8 mouse cellular contexts compared by ENCODE assay signal in the genomic region with DNA sequence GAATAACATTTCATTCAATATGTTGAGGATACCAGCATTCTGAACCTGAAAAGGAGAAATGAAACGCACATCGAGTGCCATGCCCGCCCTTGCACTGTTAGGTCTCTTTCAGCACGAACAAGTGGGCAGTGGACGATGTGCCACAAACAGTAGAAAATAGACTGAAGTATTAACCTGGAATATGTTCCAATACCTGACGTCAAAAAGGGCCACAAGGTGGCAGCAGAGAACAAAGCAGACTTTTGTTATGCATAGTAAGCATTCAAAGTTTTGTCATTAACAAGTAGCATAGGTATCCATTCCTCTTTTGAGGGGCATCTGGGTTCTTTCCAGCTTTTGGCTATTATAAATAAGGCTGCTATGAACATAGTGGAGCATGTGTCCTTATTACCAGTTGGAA.
A peak's percentile ranks its signal among the peaks of the same experiment; 100 is the strongest.
DNase-seq lines count a peak whose midpoint lies in the region; ATAC-seq lines count a peak whose summit lies in the region.

No protein-coding gene starts in this region.

- peak; percentile 1 to 75 for DNase-seq in frontal cortex, adult 2 months (ENCODE audit: extremely low spot score in 1 of 2, low spot score in 1 of 2)
- DNase-seq in CD4-positive helper T cell, adult 2 months (ENCODE audit: low read depth, low spot score): peak; percentile 21
- DNase-seq in brain, adult 2 months (ENCODE audit: low read depth, low spot score): peak; percentile 58
- DNase-seq in frontal cortex, postnatal 25 days (ENCODE audit: low spot score in 2 of 2): peak; percentile 50
- peak; percentile 17 for DNase-seq in layer of hippocampus, adult 9-11 months
- peak; percentile 80 for DNase-seq in lung, postnatal 36 days
- DNase-seq in spleen, postnatal 4 days (ENCODE audit: low spot score in 2 of 2): peak; percentile 13 to 67

- ATAC-seq in frontal cortex, adult (ENCODE audit: low TSS enrichment): no peak

Comparison
In these comparisons a context has a peak if more than half of its experiments do, and no peak if none do; other contexts are left out.
1. DNase-seq: peak in every context shown above with its lines; median percentile 80 in lung, postnatal 36 days; 58 in brain, adult 2 months; 50 in frontal cortex, postnatal 25 days; 40 in spleen, postnatal 4 days; 38 in frontal cortex, adult 2 months; 21 in CD4-positive helper T cell, adult 2 months; 17 in layer of hippocampus, adult 9-11 months.